Mouse (Mus musculus) limb, embryonic 13.5 days (tissue): Measurements from ENCODE around the gene Myo1e. TPM values are rescaled to one million over a fixed set of nuclear protein-coding genes. Genes with fewer than 3 reads are reported as not detected.

Source experiments
- ATAC-seq: fragments of 200-750 bp; cut with Nextera tagmentation; 2 replicates; pipeline ENCODE4 v1.8.0; 2017; ENCODE audit warnings: low read depth, moderate number of reproducible peaks, moderate TSS enrichment; ENCODE audit not compliant: low FRiP score
- H3K27ac ChIP-seq: fragments of 300-500 bp; sonication (generic); 2 replicates; pipeline ENCODE4 v1.5.1; 2015; ENCODE audit warnings: inconsistent platforms, mild to moderate bottlenecking, moderate library complexity
- H3K27me3 ChIP-seq: fragments of 300-500 bp; sonication (generic); 2 replicates; pipeline ENCODE4 v1.6.1; 2015; ENCODE audit warnings: mild to moderate bottlenecking, inconsistent platforms
- H3K36me3 ChIP-seq: fragments of 300-500 bp; sonication (generic); 2 replicates; pipeline ENCODE4 v1.6.1; 2015; ENCODE audit warnings: inconsistent platforms, mild to moderate bottlenecking, moderate library complexity
- H3K4me1 ChIP-seq: fragments of 300-500 bp; sonication (generic); 2 replicates; pipeline ENCODE4 v1.6.1; 2015; ENCODE audit warnings: inconsistent platforms
- H3K4me2 ChIP-seq: fragments of 300-500 bp; sonication (generic); replicated peaks from 2 replicates; pipeline ENCODE4 v1.6.1; 2015; ENCODE audit warnings: inconsistent platforms, mild to moderate bottlenecking, moderate library complexity
- H3K4me3 ChIP-seq: fragments of 300-500 bp; sonication (generic); 2 replicates; pipeline ENCODE4 v1.5.1; 2015; ENCODE audit warnings: moderate library complexity, mild to moderate bottlenecking, inconsistent platforms
- H3K9ac ChIP-seq: fragments of 300-500 bp; sonication (generic); 2 replicates; pipeline ENCODE4 v1.6.1; 2015; ENCODE audit warnings: mild to moderate bottlenecking, inconsistent platforms
- H3K9me3 ChIP-seq: fragments of 300-500 bp; sonication (generic); 2 replicates; pipeline ENCODE4 v1.6.1; 2016; ENCODE audit warnings: inconsistent platforms
- WGBS: fragments of 180-500 bp; shearing (Covaris S2); methylation state at CpG from one replicate; pipeline ENCODE4 v1.1.7; 2015; 5-methylcytosine and 5-hydroxymethylcytosine counted together
- polyA plus RNA-seq: library from polyadenylated mRNA; unstranded; fragments of >200 nt; fragmentation: Nextera tagmentation; extraction: Ambion mirVana; gene quantifications from 2 replicates; pipeline ENCODE4 v1.2.1, GENCODE M21; 2015

Gene Myo1e
- polyA plus RNA-seq, 1 experiment from 2014 or later, result 23.7 TPM

- Histone ChIP-seq H3K9ac (no peak overlapping the region), H3K9me3 (peaks cover 6% of the 10 kb centered on the region; the same call in 1 of the 2 replicates), H3K27ac (no peak overlapping the region), H3K4me3 (no peak overlapping the region), H3K36me3 (no peaks in the 10 kb centered on the region), H3K27me3 (no peaks in the 10 kb centered on the region), H3K4me2 (no peak overlapping the region), H3K4me1 (no peaks in the 10 kb centered on the region)
- ATAC-seq, result no peak
- WGBS, result 66% methylated on average over 5 of the region's 5 CpGs
These were observed 4.4 kb upstream of the Myo1e start for GRCm38 (mm10) chr9:70202753-70203152.

DNA sequence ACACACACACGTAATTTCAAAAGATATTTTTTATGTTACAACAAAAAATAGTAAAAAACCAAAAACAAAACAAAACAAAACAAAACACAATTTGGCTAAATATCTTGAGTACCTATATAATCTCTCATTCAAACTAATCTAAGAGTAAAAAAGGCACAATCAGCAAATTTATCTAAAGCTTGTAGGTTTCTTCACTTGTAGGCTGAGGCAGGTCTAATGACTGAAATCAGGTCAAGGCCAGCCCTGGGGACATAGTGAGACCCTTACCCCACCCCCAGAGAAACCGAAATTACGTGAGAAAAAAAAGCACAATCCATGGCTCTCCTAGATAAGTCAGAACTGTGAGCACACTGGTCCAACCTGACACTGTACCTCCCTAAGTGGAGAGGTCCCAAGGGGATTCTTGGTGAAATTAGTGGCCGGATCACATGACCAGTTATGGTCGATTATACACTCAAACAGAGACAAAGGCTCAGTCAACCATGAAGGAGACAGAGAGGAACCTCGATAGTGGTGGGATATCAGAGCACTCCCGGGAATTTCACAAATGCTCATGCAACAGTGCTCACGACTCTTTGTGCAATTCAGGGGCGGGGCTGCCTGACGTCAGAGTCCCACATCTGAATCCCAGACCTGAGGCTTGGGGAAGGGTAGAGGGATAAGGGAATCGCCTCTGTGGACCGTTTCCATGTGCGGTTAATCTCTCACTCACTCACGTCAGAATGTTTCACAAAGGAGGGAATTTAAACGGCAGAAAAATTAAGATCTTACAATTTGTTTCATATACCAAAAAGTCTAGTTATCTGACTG lies 3.7 kb upstream of the Myo1e start:
- H3K4me1 ChIP-seq, result no peaks in the 10 kb centered on the region
- no peaks in the 10 kb centered on the region for H3K27me3 ChIP-seq
- WGBS, result 69% methylated on average over 15 of the region's 15 CpGs
- no peaks in the 10 kb centered on the region for H3K36me3 ChIP-seq
- no peak overlapping the region for H3K9ac ChIP-seq
- no peak overlapping the region for H3K4me3 ChIP-seq
- peaks cover 6% of the 10 kb centered on the region; the same call in 1 of the 2 replicates for H3K9me3 ChIP-seq
- no peak for ATAC-seq
- H3K4me2 ChIP-seq, result no peak overlapping the region
- no peak overlapping the region for H3K27ac ChIP-seq

DNA sequence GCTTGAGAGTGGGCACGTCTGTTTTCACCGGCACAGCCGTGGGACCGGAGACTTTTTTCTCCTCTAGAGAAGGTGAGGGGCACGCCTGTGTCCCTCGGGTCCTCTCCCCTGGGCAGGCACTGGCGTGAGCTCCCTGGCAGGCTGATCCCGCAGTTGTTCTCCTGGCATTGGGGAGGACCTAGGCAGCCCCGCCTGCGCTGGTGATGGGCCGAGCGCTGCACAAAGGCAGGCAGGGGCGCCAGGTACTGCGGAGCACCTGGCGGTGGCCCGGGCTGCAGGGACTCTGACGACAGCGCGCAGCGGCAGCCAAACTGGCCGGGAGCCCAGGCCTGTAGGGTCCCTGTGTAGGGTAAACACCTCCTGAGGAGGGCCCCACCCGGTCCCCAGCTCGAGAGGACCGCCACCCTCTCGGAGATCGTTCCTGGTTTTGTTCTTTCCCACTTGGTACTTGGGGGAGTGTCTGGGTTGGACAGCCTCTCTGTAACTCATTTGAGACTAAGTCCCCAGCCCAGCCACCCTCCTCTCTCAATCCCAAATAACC lies 901 bp downstream of the Myo1e start:
- Histone ChIP-seq H3K27me3 (no peaks in the 10 kb centered on the region), H3K36me3 (no peaks in the 10 kb centered on the region), H3K4me2 (peak overlapping the region; percentile 95), H3K4me1 (peaks cover 14% of the 10 kb centered on the region), H3K9me3 (no peaks in the 10 kb centered on the region), H3K27ac (peak overlapping the region; percentile 88), H3K9ac (peak overlapping the region; percentile 87), H3K4me3 (peak overlapping the region; percentile 86)
- WGBS, result 0% methylated on average over 26 of the region's 26 CpGs
- ATAC-seq, result peak; percentile 16; the same call in 1 of the 2 replicates

DNA sequence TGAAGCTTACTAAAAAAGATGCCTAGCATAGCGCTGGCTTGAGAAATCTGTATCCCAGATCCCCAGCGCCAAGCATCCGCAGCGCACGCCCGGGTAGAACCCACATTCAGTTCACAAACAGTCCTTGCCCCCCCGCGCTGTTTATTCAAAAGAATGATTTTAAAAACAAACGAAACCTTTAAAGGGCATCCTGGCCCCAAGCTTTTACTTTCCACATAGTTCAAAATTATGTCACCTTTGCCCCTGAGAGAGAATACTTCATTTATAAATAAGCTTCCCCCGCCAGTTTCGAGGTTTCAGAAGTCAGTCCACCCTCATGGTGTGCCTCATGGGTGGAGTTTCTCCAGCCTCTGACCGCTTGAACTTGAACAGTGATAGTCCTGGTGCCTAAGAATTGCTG lies 1.6 kb downstream of the Myo1e start:
- Histone ChIP-seq H3K27me3 (no peaks in the 10 kb centered on the region), H3K9me3 (no peaks in the 10 kb centered on the region), H3K4me2 (peak overlapping the region; percentile 95), H3K4me1 (peaks cover 14% of the 10 kb centered on the region), H3K27ac (no peak overlapping the region), H3K9ac (peak overlapping the region; percentile 87), H3K36me3 (no peaks in the 10 kb centered on the region), H3K4me3 (peak overlapping the region; percentile 86)
- WGBS, result 12% methylated on average over 12 of the region's 12 CpGs
- ATAC-seq, result no peak

- H3K9me3 ChIP-seq, result no peaks in the 10 kb centered on the region
- H3K4me2 ChIP-seq, result peak overlapping the region; percentile 95
- H3K9ac ChIP-seq, result no peak overlapping the region
- ATAC-seq, result no peak
- no peaks in the 10 kb centered on the region for H3K36me3 ChIP-seq
- WGBS, result 67% methylated on average over 8 of the region's 8 CpGs
- peaks cover 14% of the 10 kb centered on the region for H3K4me1 ChIP-seq
- no peaks in the 10 kb centered on the region for H3K27me3 ChIP-seq
- H3K4me3 ChIP-seq, result peak overlapping the region; percentile 86
- no peak overlapping the region for H3K27ac ChIP-seq
These were observed 2.3 kb downstream of the Myo1e start for GRCm38 (mm10) chr9:70209296-70210049.

DNA sequence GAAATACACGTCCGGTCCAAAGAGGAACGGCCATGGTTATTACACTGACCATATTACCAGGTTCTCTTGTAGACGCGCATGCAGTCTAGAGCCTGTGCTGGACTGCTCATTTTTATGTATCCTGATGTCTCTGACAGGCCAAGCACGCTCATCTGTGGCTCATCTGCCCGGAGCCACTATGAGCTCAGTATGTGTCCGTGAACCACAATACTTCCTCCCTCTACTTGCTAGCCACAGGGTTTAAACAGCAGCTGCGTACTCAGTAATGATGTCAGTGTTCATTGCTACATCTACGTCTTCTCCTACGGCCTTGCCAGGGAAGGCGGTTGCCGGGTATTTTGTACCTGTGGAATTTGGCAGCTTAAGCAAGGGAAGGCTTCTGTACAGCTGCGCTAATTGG lies 4.5 kb downstream of the Myo1e start:
- no peak overlapping the region for H3K9ac ChIP-seq
- H3K36me3 ChIP-seq, result no peaks in the 10 kb centered on the region
- no peaks in the 10 kb centered on the region for H3K9me3 ChIP-seq
- WGBS, result 90% methylated on average over 14 of the region's 14 CpGs
- H3K27ac ChIP-seq, result no peak overlapping the region
- no peak for ATAC-seq
- no peak overlapping the region for H3K4me3 ChIP-seq
- peaks cover 21% of the 10 kb centered on the region for H3K4me1 ChIP-seq
- H3K4me2 ChIP-seq, result no peak overlapping the region
- H3K27me3 ChIP-seq, result no peaks in the 10 kb centered on the region

DNA sequence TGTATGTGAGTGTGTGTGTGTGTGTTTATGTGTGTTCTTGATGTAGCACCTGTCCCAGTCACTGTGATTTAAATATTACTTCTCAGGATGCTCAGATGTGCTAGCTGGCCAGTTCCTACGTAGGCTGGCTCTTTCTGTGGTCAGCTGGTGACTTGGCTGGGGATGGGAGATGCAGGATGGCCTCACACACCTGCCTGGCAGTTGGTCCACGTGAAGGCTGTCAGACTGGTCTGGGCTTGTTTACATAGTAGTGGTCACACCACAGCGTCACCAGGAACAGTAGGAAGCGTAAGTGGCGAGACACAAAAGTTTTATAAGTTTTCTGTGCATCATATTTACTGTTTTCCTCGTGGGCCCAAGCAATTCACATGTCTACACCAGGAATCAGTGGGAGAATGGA lies 9.4 kb downstream of the Myo1e start:
- Histone ChIP-seq H3K4me3 (no peak overlapping the region), H3K27me3 (no peaks in the 10 kb centered on the region), H3K4me1 (peaks cover 7% of the 10 kb centered on the region), H3K9me3 (no peaks in the 10 kb centered on the region), H3K36me3 (no peaks in the 10 kb centered on the region), H3K9ac (no peak overlapping the region), H3K4me2 (no peak overlapping the region), H3K27ac (no peak overlapping the region)
- 75% methylated on average over 6 of the region's 6 CpGs for WGBS
- no peak for ATAC-seq

- no peaks in the 10 kb centered on the region for H3K9me3 ChIP-seq
- no peak overlapping the region for H3K9ac ChIP-seq
- 82% methylated on average over 6 of the region's 6 CpGs for WGBS
- H3K4me2 ChIP-seq, result no peak overlapping the region
- H3K27me3 ChIP-seq, result no peaks in the 10 kb centered on the region
- no peaks in the 10 kb centered on the region for H3K36me3 ChIP-seq
- peaks cover 24% of the 10 kb centered on the region for H3K4me1 ChIP-seq
- H3K4me3 ChIP-seq, result no peak overlapping the region
- ATAC-seq, result no peak
- H3K27ac ChIP-seq, result no peak overlapping the region
These were observed 12.3 kb downstream of the Myo1e start for GRCm38 (mm10) chr9:70219295-70219931.

DNA sequence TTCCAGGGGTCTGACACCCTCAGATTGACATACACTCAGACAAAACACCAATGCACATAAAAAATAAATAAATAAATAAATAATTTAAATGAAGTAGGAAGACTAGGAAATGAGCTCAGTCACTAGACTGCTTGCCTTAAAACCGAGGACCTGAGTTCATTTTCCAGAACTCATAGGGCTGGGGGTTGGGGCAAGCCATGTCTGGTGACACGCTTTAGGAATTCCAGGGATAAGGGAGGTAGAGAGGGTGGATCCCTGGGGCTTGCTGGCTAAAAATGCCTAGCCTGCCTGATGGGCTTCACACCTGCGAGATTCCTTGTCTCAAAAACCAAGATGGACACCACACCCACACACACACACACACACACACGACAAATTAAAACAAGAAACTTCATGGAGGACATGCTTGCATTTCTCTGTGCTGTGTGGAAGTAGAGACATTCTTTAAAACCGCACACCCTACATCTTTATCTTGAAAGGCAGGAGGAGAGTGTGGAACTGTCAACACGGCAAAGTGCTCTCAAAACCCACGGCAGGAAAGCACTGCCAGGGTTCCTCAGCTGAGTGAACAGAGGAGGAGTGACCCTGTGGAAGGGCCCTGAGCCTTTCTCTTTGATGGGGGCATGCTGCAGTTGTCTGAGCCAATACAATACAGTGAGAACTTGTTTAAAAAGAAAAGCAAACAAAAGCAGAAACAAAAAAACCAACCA lies 13.5 kb downstream of the Myo1e start:
- ATAC-seq, result no peak
- no peak overlapping the region for H3K9ac ChIP-seq
- no peak overlapping the region for H3K4me3 ChIP-seq
- no peak overlapping the region for H3K4me2 ChIP-seq
- WGBS, result 64% methylated on average over 7 of the region's 7 CpGs
- H3K27ac ChIP-seq, result no peak overlapping the region
- H3K27me3 ChIP-seq, result no peaks in the 10 kb centered on the region
- no peaks in the 10 kb centered on the region for H3K36me3 ChIP-seq
- H3K4me1 ChIP-seq, result peaks cover 21% of the 10 kb centered on the region
- no peaks in the 10 kb centered on the region for H3K9me3 ChIP-seq

- ATAC-seq, result no peak
- no peaks in the 10 kb centered on the region for H3K9me3 ChIP-seq
- H3K9ac ChIP-seq, result no peak overlapping the region
- H3K27me3 ChIP-seq, result no peaks in the 10 kb centered on the region
- H3K4me3 ChIP-seq, result no peak overlapping the region
- peaks cover 19% of the 10 kb centered on the region for H3K4me1 ChIP-seq
- 59% methylated on average over 4 of the region's 4 CpGs for WGBS
- H3K4me2 ChIP-seq, result no peak overlapping the region
- no peaks in the 10 kb centered on the region for H3K36me3 ChIP-seq
- H3K27ac ChIP-seq, result no peak overlapping the region
These were observed 16.0 kb downstream of the Myo1e start for GRCm38 (mm10) chr9:70223142-70223541.

- H3K27ac ChIP-seq, result no peak overlapping the region
These were observed 16.9 kb downstream of the Myo1e start for GRCm38 (mm10) chr9:70224046-70224445.

More at GRCm38 (mm10) chr9:70224046-70224445, 16.9 kb downstream of the Myo1e start:
- Histone ChIP-seq H3K4me3 (no peak overlapping the region), H3K27me3 (no peaks in the 10 kb centered on the region), H3K9me3 (no peaks in the 10 kb centered on the region), H3K36me3 (no peaks in the 10 kb centered on the region), H3K4me2 (no peak overlapping the region), H3K9ac (no peak overlapping the region), H3K4me1 (peaks cover 19% of the 10 kb centered on the region)
- ATAC-seq, result no peak
- WGBS, result 44% methylated on average over 4 of the region's 4 CpGs
